In the genomic region with DNA sequence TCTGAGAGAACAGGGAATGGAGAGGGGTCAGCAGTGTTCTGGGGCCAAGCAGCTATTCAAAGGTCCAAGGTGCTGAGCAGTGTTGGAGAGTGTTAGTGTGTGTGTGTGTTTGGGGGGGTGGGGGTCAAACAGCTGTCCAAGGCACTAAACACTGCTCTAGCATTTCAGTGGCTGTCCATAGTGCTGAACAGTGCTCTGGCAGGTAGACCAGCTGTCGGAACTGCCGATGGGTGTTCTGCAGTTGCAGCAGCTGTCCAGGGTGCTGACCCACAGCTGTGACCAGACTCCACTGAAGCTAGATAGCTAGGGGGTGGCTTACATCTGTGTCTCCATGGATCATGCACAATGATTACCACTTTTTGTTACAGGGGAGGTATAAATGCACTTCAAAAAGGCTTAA, we compare ENCODE assay signal across 9 mouse cellular contexts. TPM values are rescaled to one million over a fixed set of nuclear protein-coding genes. Genes with fewer than 3 reads are reported as not detected.
DNase-seq lines count a peak whose midpoint lies in the region; ATAC-seq and TF ChIP-seq lines count a peak whose summit lies in the region.
"Had no signal": no experiment of that assay in that cellular context is flagged by ENCODE, and none has a peak within 500 bp of the region (broad histone marks: within the 10 kb centered on the region; RNA-seq: fewer than 3 reads in every experiment).

No protein-coding gene starts in this region.

- peak; percentile 38 for DNase-seq in kidney, adult 18-20 months
- peak; percentile 36 to 38 for DNase-seq in adrenal gland, adult 18-20 months (ENCODE audit: low spot score in 2 of 2)
- DNase-seq in kidney, adult 9 months, result peak; percentile 51
- DNase-seq in frontal cortex, adult 2 months (ENCODE audit: extremely low spot score in 1 of 2, low spot score in 1 of 2), result no peak
- no peak for DNase-seq in frontal cortex, postnatal 36 days (ENCODE audit: low spot score in 2 of 2)

- no peak overlapping the region for H3K27ac ChIP-seq in kidney, embryonic 14.5 days (ENCODE audit: low read depth, low read length)
- no peak overlapping the region for H3K27ac ChIP-seq in midbrain, embryonic 15.5 days
- H3K27ac ChIP-seq: hindbrain, embryonic 15.5 days had no signal

- H3K36me3 ChIP-seq in kidney, embryonic 14.5 days (ENCODE audit: control insufficient read depth, insufficient read depth, low read length), result no peaks in the 10 kb centered on the region
- H3K36me3 ChIP-seq in myocyte (ENCODE audit: control insufficient read depth, insufficient read depth), result no peaks in the 10 kb centered on the region
- no peaks in the 10 kb centered on the region for H3K36me3 ChIP-seq in midbrain, embryonic 15.5 days (replicated peaks)
- H3K36me3 ChIP-seq: hindbrain, embryonic 15.5 days had no signal

- H3K4me2 ChIP-seq in kidney, embryonic 14.5 days (replicated peaks; ENCODE audit: low read depth, low read length), result no peak overlapping the region
- H3K4me2 ChIP-seq in myocyte (ENCODE audit: low read depth), result no peak overlapping the region
- no peak overlapping the region for H3K4me2 ChIP-seq in midbrain, embryonic 15.5 days
- H3K4me2 ChIP-seq: hindbrain, embryonic 15.5 days had no signal

- no peak overlapping the region for H3K9ac ChIP-seq in kidney, embryonic 14.5 days (ENCODE audit: low read depth, low read length)
- H3K9ac ChIP-seq in midbrain, embryonic 15.5 days, result no peak overlapping the region
- H3K9ac ChIP-seq: hindbrain, embryonic 15.5 days had no signal

- WGBS in kidney, embryonic 14.5 days, result 0% methylated on average over 2 of the region's 2 CpGs
- WGBS in midbrain, embryonic 15.5 days, result 28% methylated on average over 2 of the region's 2 CpGs

- TF ChIP-seq POLR2A in myocyte (IDR thresholded peaks at IDR 0.05; ENCODE audit: insufficient read length, low read depth), result no peak

- ATAC-seq in kidney, embryonic 14.5 days (ENCODE audit: low FRiP score, low TSS enrichment), result no peak
- ATAC-seq in midbrain, embryonic 15.5 days (replicated peaks), result no peak

- H3K9me3 ChIP-seq in kidney, embryonic 14.5 days (ENCODE audit: control insufficient read depth, low read length), result no peaks in the 10 kb centered on the region
- no peaks in the 10 kb centered on the region for H3K9me3 ChIP-seq in midbrain, embryonic 15.5 days
- H3K9me3 ChIP-seq: hindbrain, embryonic 15.5 days had no signal

- no peaks in the 10 kb centered on the region for H3K4me1 ChIP-seq in kidney, embryonic 14.5 days (ENCODE audit: control insufficient read depth, insufficient read depth, low read length)
- peaks cover 25% of the 10 kb centered on the region for H3K4me1 ChIP-seq in midbrain, embryonic 15.5 days

- no peaks in the 10 kb centered on the region for H3K79me2 ChIP-seq in myocyte (ENCODE audit: control insufficient read depth, insufficient read depth)

- no peak overlapping the region for H3ac ChIP-seq in myocyte (ENCODE audit: control insufficient read depth, insufficient read length)

- no peaks in the 10 kb centered on the region for H3K27me3 ChIP-seq in kidney, embryonic 14.5 days (ENCODE audit: control insufficient read depth, insufficient read depth, low read length)
- H3K27me3 ChIP-seq in myocyte (ENCODE audit: control insufficient read depth, insufficient read depth, insufficient read length), result no peaks in the 10 kb centered on the region
- H3K27me3 ChIP-seq in midbrain, embryonic 15.5 days (replicated peaks), result no peaks in the 10 kb centered on the region
- H3K27me3 ChIP-seq: hindbrain, embryonic 15.5 days had no signal

- H3K4me3 ChIP-seq in kidney, embryonic 14.5 days (ENCODE audit: low read length), result no peak overlapping the region
- no peak overlapping the region for H3K4me3 ChIP-seq in myocyte
- H3K4me3 ChIP-seq in midbrain, embryonic 15.5 days, result no peak overlapping the region
- H3K4me3 ChIP-seq: hindbrain, embryonic 15.5 days had no signal

TF ChIP-seq in myocyte, 11 proteins besides CTCF, POLR2A, EP300 and RAD21:
- no peak for TF ChIP-seq USF1 (IDR thresholded peaks at IDR 0.05; ENCODE audit: low read depth)
- TF ChIP-seq REST (IDR thresholded peaks at IDR 0.05; ENCODE audit: insufficient read depth, insufficient read length), result peak; percentile 98
- peak in 1 of 3 experiments; percentile 32 for TF ChIP-seq MYOD1 (IDR thresholded peaks at IDR 0.05; ENCODE audit: control insufficient read depth in 1 of 3, insufficient read length in 2 of 3, low read depth in 2 of 3)

RNA-seq across cellular contexts. Expression of gene Igsf21, which starts 36.8 kb away (rescaled TPM):
- 0.41 and 0.91 TPM in 2 replicates for polyA plus RNA-seq in kidney, embryonic 14.5 days (2014; fragmentation: Nextera tagmentation; extraction: Ambion mirVana)
- total RNA-seq in adrenal gland, adult 18-20 months (2021), result 1 to 10 TPM; 3.1 to 7.2 TPM
- not detected for polyA plus RNA-seq in myocyte (2012; fragmentation: generic; extraction: Trizol)
- 54.8 and 58.2 TPM in 2 replicates for polyA plus RNA-seq in frontal cortex, adult 2 months (2012; rRNA removed)
- 93.1 and 96.3 TPM in 2 replicates for polyA plus RNA-seq in midbrain, embryonic 15.5 days (2015; fragmentation: Nextera tagmentation; extraction: Ambion mirVana)

Comparison
In these comparisons a context has a peak if more than half of its experiments do, and no peak if none do; other contexts are left out.
1. DNase-seq: peak in kidney, adult 18-20 months (single experiment), adrenal gland, adult 18-20 months (2 of 2) and kidney, adult 9 months (single experiment); none in frontal cortex, adult 2 months (0 of 2) and frontal cortex, postnatal 36 days (0 of 2).
2. RNA of gene Igsf21, which starts 36.8 kb away (polyA plus RNA-seq): 93.1 to 96.3 TPM in midbrain, embryonic 15.5 days and 54.8 to 58.2 TPM in frontal cortex, adult 2 months; 0.41 to 0.91 TPM in kidney, embryonic 14.5 days and not detected in myocyte (single experiment); every median in the first group is over 10 times any median in the second.